Mouse (Mus musculus) retina, postnatal 7 days (tissue): ENCODE measurements around the gene Scrg1.
"Not testable (repeated sequence)": the region's sequence is repeated elsewhere in the genome, so short reads cannot be mapped to it uniquely, and the experiment has no call there.

Experiments used
- DNase-seq: peaks from one replicate; pipeline ENCODE4 v3.0.0-alpha.2; 2012; ENCODE audit warnings: low read depth, low spot score

Gene Scrg1

GRCm38 (mm10) chr8:57453361-57453760 is 2.4 kb upstream of the Scrg1 start:
- DNase-seq = no peak

GRCm38 (mm10) chr8:57457152-57457551 is 1.4 kb downstream of the Scrg1 start:
- no peak for DNase-seq

GRCm38 (mm10) chr8:57457942-57458341 is 2.2 kb downstream of the Scrg1 start:
- DNase-seq = no peak

DNA sequence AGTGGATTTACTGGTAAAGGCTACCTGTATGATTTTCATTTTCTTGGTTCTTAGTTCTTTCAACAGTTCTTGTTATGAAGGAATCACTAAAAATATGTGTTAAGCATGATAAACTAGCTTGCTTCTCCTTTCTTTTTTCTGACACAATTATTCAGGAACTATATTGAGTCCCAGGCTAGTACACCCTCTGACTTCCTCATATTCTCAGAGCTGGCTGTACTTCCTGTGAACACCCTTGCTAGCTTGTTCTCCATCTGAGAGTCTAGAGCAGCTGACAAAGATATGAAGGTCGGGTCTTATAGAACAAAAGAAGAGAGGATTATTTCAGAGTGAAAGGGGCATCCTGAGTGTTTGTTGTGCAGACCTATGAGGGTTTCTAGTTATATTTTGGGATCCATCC is 7.1 kb downstream of the Scrg1 start:
- DNase-seq = no peak

DNA sequence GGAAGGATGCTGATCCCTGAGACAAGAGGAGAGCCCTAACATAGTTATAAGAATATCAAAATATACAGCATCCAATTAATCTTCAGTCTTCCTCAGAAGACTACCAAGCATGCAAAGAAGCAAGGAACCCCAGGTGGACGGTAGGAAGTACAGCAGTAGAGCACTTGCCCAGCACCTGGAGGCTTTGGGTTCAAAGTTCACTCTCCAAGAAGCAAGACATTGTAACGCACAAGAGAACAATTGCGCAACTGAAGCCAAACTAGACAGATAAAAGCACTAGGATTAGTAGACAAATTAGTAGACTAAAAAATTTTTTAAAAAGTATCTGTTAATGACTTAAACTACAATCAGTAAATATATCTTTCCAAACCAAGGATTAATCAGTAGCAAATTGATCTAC is 8.0 kb downstream of the Scrg1 start:
- DNase-seq = no peak

DNA sequence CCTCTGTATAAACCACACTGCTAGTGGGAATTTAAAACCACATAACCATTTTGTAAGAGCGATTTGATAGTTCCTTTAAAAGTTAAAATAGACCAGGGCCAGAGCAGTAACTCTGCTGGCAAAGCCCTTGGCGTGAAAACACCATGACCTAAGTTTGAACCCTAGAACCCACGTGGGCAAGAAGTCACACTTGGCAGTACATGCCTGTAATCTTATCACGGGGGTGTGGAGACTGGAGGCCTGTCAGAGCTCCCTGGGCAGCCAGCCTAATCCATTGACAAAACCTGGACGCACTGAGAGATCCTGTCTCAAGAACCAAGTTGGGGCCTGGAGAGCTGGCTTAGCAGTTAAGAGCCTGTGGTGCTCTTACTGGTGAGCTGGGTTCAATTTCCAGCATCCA is 12.9 kb downstream of the Scrg1 start:
- peak; percentile 23 for DNase-seq

GRCm38 (mm10) chr8:57470863-57471262 is 15.1 kb downstream of the Scrg1 start:
- DNase-seq = no peak

DNA sequence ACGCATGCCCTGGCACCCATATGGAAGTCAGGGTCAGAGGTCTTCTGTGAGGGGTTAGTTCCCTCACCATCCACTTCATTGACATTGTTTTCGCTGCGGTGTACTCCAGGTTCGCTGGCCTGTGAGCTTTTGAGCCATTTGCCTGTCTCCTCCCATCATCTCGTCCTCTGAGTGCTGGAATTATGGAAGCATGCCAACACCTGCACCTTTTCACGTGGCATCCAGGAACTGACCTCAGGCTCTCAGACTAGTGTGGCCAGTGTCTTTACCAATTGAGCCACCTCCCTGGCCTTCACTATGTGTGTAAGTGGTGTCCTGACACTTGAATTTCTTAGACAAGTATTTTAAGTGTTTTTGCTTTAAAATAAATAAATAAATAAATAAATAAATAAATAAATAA is 18.0 kb downstream of the Scrg1 start:
- no peak for DNase-seq

GRCm38 (mm10) chr8:57478406-57478805 is 22.7 kb downstream of the Scrg1 start:
- DNase-seq = no peak

GRCm38 (mm10) chr8:57479700-57480099 is 24.0 kb downstream of the Scrg1 start:
- DNase-seq = no peak

- DNase-seq = no peak
Measured at GRCm38 (mm10) chr8:57480606-57481005, 24.9 kb downstream of the Scrg1 start.

DNA sequence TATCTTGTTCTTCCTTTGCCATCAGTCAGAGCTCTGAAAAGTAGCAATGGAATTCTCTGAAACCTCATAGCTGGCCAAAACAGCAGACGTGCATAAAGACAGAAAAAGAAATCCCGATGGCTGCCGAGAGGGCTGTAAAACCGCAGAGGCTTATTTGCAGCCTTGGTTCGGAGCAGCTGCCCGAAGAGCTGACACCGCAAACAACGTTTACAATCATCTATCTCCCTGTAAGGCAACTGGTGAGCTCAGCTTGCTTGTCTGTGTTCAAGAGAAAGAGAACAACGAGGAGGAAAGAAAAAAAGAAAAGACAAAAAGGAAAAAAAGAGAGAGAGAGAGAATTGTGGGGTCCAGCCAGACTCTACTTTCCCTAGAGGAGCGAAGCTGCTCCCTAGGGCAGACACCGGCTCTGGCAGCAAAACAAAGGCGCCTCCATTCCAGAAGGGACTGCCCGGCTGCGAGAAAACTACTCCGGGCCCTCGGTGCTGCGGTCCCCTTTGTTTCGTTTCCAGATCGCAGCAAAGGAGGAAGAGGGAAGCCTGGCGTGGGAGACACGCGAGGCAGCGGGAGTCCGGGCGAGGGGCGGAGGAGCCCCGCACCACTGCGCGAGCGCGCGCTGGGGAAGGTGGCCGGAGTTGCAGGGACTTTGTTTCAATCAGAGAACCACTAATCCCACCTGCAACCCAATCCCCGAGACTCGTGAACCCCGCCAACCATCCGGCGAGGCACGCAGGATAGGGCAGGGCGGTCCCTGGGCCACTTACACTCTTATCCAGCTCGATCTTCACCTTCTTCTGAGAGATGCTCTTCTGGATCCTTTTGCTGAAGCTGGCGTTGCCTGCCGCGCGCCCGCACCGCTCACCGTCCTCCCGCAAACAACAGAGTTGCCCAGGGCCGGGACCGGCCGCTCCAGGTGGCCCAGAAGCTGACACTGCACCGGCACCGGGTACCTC is 31.0 kb downstream of the Scrg1 start:
- DNase-seq = peak; percentile 17

- peak; percentile 95 for DNase-seq
Measured at GRCm38 (mm10) chr8:57487441-57488155, 31.9 kb downstream of the Scrg1 start, which contains the start of gene Sap30. TSS of gene Sap30 (minus strand) at chr8:57487860.

- DNase-seq = peak; percentile 21
Measured at GRCm38 (mm10) chr8:57488312-57488765, 32.6 kb downstream of the Scrg1 start.

- DNase-seq = no peak
Measured at GRCm38 (mm10) chr8:57489366-57489765, 33.6 kb downstream of the Scrg1 start.

- no peak for DNase-seq
Measured at GRCm38 (mm10) chr8:57489896-57490295, 34.2 kb downstream of the Scrg1 start.

GRCm38 (mm10) chr8:57491873-57492272 is 36.1 kb downstream of the Scrg1 start:
- no peak for DNase-seq

- no peak for DNase-seq
Measured at GRCm38 (mm10) chr8:57498494-57498846, 42.7 kb downstream of the Scrg1 start.

DNA sequence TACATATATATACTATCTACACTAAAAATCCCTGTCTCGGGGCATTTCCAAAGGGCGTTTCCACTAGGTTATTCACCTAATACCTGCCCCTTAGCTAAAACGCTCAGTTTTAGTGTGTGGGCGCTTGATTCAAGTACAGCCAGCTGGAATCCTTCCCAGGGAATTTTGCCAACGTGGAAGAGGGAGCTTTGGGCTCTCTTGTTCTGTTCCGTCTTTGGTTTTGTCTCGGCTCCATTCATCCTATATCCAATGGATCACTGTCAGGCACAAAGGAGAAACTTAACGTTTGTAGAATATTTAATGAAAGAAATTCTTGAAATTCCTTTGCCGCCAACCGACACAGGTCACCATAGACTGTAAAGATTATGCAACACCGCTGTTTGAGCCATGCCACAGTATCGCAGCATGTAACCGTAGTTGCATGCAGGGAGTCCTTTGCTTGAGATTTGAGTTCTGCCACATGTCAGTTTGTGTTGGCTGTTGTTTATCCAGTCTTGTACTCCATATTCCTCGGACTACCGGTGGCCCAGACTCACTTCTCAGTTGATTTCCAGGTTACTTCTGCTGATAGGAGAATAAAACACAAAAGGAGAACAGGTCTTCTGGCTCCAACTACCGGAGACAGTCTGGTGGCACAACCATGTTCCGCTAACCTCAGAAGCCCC is 43.3 kb downstream of the Scrg1 start:
- DNase-seq = no peak

DNA sequence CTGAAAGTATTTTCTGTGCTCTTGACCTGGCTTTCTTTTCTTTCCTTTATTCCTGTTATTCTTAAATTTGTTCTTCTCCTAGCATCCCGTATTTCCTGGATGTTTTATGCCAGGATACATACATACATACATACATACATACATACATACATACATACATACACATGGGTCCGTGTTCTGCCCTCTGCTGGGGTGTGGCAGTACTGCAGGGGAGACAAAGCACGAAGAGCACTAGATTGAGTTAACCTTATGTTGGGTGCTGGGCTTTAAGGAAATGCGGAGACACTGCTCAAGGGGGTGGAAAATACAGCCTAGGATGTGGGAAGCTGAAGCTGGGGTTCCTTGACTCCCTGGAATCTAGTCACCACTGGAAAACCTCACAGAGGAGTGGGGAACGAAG is 47.9 kb downstream of the Scrg1 start:
- peak; percentile 48 for DNase-seq

DNA sequence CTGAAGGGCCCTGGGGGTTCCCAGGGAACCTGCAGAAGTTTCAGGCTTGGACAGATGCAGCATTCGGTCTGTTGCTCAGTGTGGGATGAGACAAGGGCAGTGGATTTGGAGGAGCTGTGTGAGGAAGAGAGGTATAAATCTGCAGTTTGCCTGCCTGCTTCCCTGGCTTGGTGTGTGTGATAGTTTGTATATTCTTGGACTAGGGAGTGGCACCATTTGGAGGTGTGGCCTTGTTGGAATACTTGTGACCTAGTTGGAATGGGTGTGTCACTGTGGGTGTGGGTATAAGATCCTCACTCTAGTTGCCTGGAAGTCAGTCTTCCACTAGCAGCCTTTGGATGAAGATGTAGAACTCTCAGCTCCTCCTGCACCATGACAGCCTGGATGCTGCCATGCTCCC is 49.8 kb downstream of the Scrg1 start:
- not testable (repeated sequence) for DNase-seq

DNA sequence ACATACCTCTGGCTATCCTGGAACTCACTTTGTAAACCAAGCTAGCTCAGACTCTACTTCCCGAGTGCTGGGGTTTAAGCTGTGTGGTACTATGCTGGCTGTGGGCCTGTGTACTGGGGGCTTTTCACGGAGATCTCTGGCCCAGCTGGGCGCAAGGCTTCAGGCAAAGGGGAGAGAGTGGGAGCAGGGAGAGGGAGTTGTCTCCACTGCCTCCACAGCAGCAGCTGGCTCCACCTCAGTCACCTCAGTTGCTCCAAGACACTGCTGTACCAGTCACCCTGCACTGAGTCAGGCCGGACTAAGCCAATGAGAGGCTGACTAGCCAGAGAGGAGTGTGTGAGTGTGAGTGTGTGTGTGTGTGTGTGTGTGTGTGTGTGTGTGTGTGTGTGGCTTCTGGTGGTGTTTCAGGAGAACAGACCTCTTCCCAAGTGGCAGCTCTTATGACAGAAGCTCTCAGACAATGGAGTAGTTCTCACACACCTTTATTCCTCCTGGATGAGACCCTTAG is 51.9 kb downstream of the Scrg1 start:
- DNase-seq = no peak
